Mouse (Mus musculus): ENCODE measurements around the gene 1700016D06Rik. TPM values are rescaled to one million over a fixed set of nuclear protein-coding genes. Genes with fewer than 3 reads are reported as not detected.

Gene 1700016D06Rik
- polyA plus RNA-seq, 1 experiment = 47.0 TPM

- Histone ChIP-seq H3K4me3 (ENCODE audit: control insufficient read depth, low read depth, low read length) (no peak overlapping the region), H3K36me3 (ENCODE audit: control insufficient read depth, insufficient read depth, low read length) (no peaks in the 10 kb centered on the region), H3K27me3 (ENCODE audit: control insufficient read depth, insufficient read depth, low read length) (no peaks in the 10 kb centered on the region), H3K27ac (ENCODE audit: control insufficient read depth, insufficient read depth, low read depth, low read length) (no peak overlapping the region), H3K4me1 (ENCODE audit: control insufficient read depth, insufficient read depth, low read length) (peaks cover 2% of the 10 kb centered on the region; the same call in 1 of the 2 replicates)
- TF ChIP-seq POLR2A (IDR thresholded peaks at IDR 0.05; ENCODE audit: control insufficient read depth, low read depth, low read length) (no peak), CTCF (IDR thresholded peaks at IDR 0.05; ENCODE audit: control insufficient read depth, insufficient read depth, insufficient replicate concordance, low read depth, low read length) (no peak)
Observed at GRCm38 (mm10) chr8:11703789-11704188, 2.9 kb upstream of the 1700016D06Rik start.

- peaks cover 2% of the 10 kb centered on the region; the same call in 1 of the 2 replicates for H3K4me1 ChIP-seq (ENCODE audit: control insufficient read depth, insufficient read depth, low read length)
- H3K27me3 ChIP-seq (ENCODE audit: control insufficient read depth, insufficient read depth, low read length) = no peaks in the 10 kb centered on the region
- no peak overlapping the region for H3K4me3 ChIP-seq (ENCODE audit: control insufficient read depth, low read depth, low read length)
- no peak overlapping the region for H3K27ac ChIP-seq (ENCODE audit: control insufficient read depth, insufficient read depth, low read depth, low read length)
- H3K36me3 ChIP-seq (ENCODE audit: control insufficient read depth, insufficient read depth, low read length) = no peaks in the 10 kb centered on the region
- TF ChIP-seq POLR2A (IDR thresholded peaks at IDR 0.05; ENCODE audit: control insufficient read depth, low read depth, low read length) (no peak), CTCF (IDR thresholded peaks at IDR 0.05; ENCODE audit: control insufficient read depth, insufficient read depth, insufficient replicate concordance, low read depth, low read length) (no peak)
Observed at GRCm38 (mm10) chr8:11701428-11701827, 565 bp upstream of the 1700016D06Rik start.

- peaks cover 2% of the 10 kb centered on the region; the same call in 1 of the 2 replicates for H3K4me1 ChIP-seq (ENCODE audit: control insufficient read depth, insufficient read depth, low read length)
- no peak overlapping the region for H3K27ac ChIP-seq (ENCODE audit: control insufficient read depth, insufficient read depth, low read depth, low read length)
- peak; percentile 75; the same call in 1 of the 2 replicates for TF ChIP-seq CTCF (IDR thresholded peaks at IDR 0.05; ENCODE audit: control insufficient read depth, insufficient read depth, insufficient replicate concordance, low read depth, low read length)
- TF ChIP-seq POLR2A (IDR thresholded peaks at IDR 0.05; ENCODE audit: control insufficient read depth, low read depth, low read length) = no peak
- H3K36me3 ChIP-seq (ENCODE audit: control insufficient read depth, insufficient read depth, low read length) = no peaks in the 10 kb centered on the region
- no peak overlapping the region; the same call in 1 of the 2 replicates for H3K4me3 ChIP-seq (ENCODE audit: control insufficient read depth, low read depth, low read length)
- no peaks in the 10 kb centered on the region for H3K27me3 ChIP-seq (ENCODE audit: control insufficient read depth, insufficient read depth, low read length)
Observed at GRCm38 (mm10) chr8:11700060-11701032, 517 bp downstream of the 1700016D06Rik start.

- no peak overlapping the region for H3K4me3 ChIP-seq (ENCODE audit: control insufficient read depth, low read depth, low read length)
- H3K36me3 ChIP-seq (ENCODE audit: control insufficient read depth, insufficient read depth, low read length) = no peaks in the 10 kb centered on the region
- TF ChIP-seq CTCF (IDR thresholded peaks at IDR 0.05; ENCODE audit: control insufficient read depth, insufficient read depth, insufficient replicate concordance, low read depth, low read length) (no peak), POLR2A (IDR thresholded peaks at IDR 0.05; ENCODE audit: control insufficient read depth, low read depth, low read length) (no peak)
- no peak overlapping the region for H3K27ac ChIP-seq (ENCODE audit: control insufficient read depth, insufficient read depth, low read depth, low read length)
- H3K4me1 ChIP-seq (ENCODE audit: control insufficient read depth, insufficient read depth, low read length) = peaks cover 2% of the 10 kb centered on the region; the same call in 1 of the 2 replicates
- no peaks in the 10 kb centered on the region for H3K27me3 ChIP-seq (ENCODE audit: control insufficient read depth, insufficient read depth, low read length)
Observed at GRCm38 (mm10) chr8:11699442-11700001, 1.3 kb downstream of the 1700016D06Rik start.

GRCm38 (mm10) chr8:11697467-11697866 is 3.4 kb downstream of the 1700016D06Rik start:
- no peak for TF ChIP-seq POLR2A (IDR thresholded peaks at IDR 0.05; ENCODE audit: control insufficient read depth, low read depth, low read length)
- TF ChIP-seq CTCF (IDR thresholded peaks at IDR 0.05; ENCODE audit: control insufficient read depth, insufficient read depth, insufficient replicate concordance, low read depth, low read length) = no peak
- H3K27me3 ChIP-seq (ENCODE audit: control insufficient read depth, insufficient read depth, low read length) = no peaks in the 10 kb centered on the region
- no peak overlapping the region for H3K4me3 ChIP-seq (ENCODE audit: control insufficient read depth, low read depth, low read length)
- H3K36me3 ChIP-seq (ENCODE audit: control insufficient read depth, insufficient read depth, low read length) = no peaks in the 10 kb centered on the region
- H3K4me1 ChIP-seq (ENCODE audit: control insufficient read depth, insufficient read depth, low read length) = peaks cover 2% of the 10 kb centered on the region; the same call in 1 of the 2 replicates
- H3K27ac ChIP-seq (ENCODE audit: control insufficient read depth, insufficient read depth, low read depth, low read length) = no peak overlapping the region

GRCm38 (mm10) chr8:11696176-11696575 is 4.7 kb downstream of the 1700016D06Rik start:
- TF ChIP-seq POLR2A (IDR thresholded peaks at IDR 0.05; ENCODE audit: control insufficient read depth, low read depth, low read length) (no peak), CTCF (IDR thresholded peaks at IDR 0.05; ENCODE audit: control insufficient read depth, insufficient read depth, insufficient replicate concordance, low read depth, low read length) (no peak)
- Histone ChIP-seq H3K36me3 (ENCODE audit: control insufficient read depth, insufficient read depth, low read length) (no peaks in the 10 kb centered on the region), H3K4me3 (ENCODE audit: control insufficient read depth, low read depth, low read length) (no peak overlapping the region), H3K27me3 (ENCODE audit: control insufficient read depth, insufficient read depth, low read length) (no peaks in the 10 kb centered on the region), H3K27ac (ENCODE audit: control insufficient read depth, insufficient read depth, low read depth, low read length) (no peak overlapping the region), H3K4me1 (ENCODE audit: control insufficient read depth, insufficient read depth, low read length) (peaks cover 2% of the 10 kb centered on the region; the same call in 1 of the 2 replicates)

- H3K4me1 ChIP-seq (ENCODE audit: control insufficient read depth, insufficient read depth, low read length) = no peaks in the 10 kb centered on the region
- TF ChIP-seq CTCF (IDR thresholded peaks at IDR 0.05; ENCODE audit: control insufficient read depth, insufficient read depth, insufficient replicate concordance, low read depth, low read length) = no peak
- TF ChIP-seq POLR2A (IDR thresholded peaks at IDR 0.05; ENCODE audit: control insufficient read depth, low read depth, low read length) = no peak
- no peak overlapping the region for H3K27ac ChIP-seq (ENCODE audit: control insufficient read depth, insufficient read depth, low read depth, low read length)
- H3K36me3 ChIP-seq (ENCODE audit: control insufficient read depth, insufficient read depth, low read length) = no peaks in the 10 kb centered on the region
- H3K4me3 ChIP-seq (ENCODE audit: control insufficient read depth, low read depth, low read length) = no peak overlapping the region
- H3K27me3 ChIP-seq (ENCODE audit: control insufficient read depth, insufficient read depth, low read length) = no peaks in the 10 kb centered on the region
Observed at GRCm38 (mm10) chr8:11693972-11694371, 6.9 kb downstream of the 1700016D06Rik start.
